ENCODE assay signal across 8 mouse cellular contexts in the genomic region with DNA sequence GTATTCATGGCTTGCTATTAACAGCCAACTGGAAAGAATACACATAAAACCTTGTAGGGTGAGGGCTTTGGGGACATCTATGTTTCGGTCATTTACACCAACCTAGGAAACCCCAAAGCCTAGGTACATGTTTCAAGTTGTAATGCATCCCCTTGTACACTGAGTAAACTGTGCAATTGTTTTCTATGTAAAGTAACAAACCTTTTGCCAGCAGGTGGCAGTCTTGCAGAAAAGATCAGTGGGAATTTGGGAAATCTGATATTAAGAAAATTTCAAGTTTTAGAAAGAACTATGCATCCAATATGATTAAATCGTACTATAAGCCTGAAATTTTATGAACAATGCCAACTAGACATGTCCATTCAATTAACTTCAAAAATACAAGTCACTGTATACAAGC. TPM values are rescaled to one million over a fixed set of nuclear protein-coding genes. Genes with fewer than 3 reads are reported as not detected.
DNase-seq lines count a peak whose midpoint lies in the region; ATAC-seq and TF ChIP-seq lines count a peak whose summit lies in the region.

No protein-coding gene starts in this region.

- H3K27ac ChIP-seq in heart, postnatal 0 days (ENCODE audit: low read depth), result no peak overlapping the region
- H3K27ac ChIP-seq in heart, embryonic 12.5 days (ENCODE audit: poor library complexity, severe bottlenecking), result no peak overlapping the region

- H3K4me3 ChIP-seq in heart, postnatal 0 days (ENCODE audit: low read depth, low read length), result no peak overlapping the region
- H3K4me3 ChIP-seq in heart, embryonic 12.5 days, result no peak overlapping the region

- no peaks in the 10 kb centered on the region for H3K9me3 ChIP-seq in heart, postnatal 0 days (replicated peaks; ENCODE audit: control insufficient read depth, low read length)
- no peaks in the 10 kb centered on the region for H3K9me3 ChIP-seq in heart, embryonic 12.5 days (replicated peaks)

- no peak overlapping the region for H3K4me2 ChIP-seq in heart, postnatal 0 days (ENCODE audit: low read depth, low read length)
- no peak overlapping the region for H3K4me2 ChIP-seq in heart, embryonic 12.5 days

- H3K9ac ChIP-seq in heart, postnatal 0 days (replicated peaks; ENCODE audit: low read depth, low read length), result no peak overlapping the region
- H3K9ac ChIP-seq in heart, embryonic 12.5 days, result no peak overlapping the region

- 21% methylated on average over 2 of the region's 2 CpGs for WGBS in heart, postnatal 0 days
- 30% methylated on average over 2 of the region's 2 CpGs for WGBS in heart, embryonic 12.5 days

- peak; percentile 66 for TF ChIP-seq CTCF in heart, postnatal 0 days (IDR thresholded peaks at IDR 0.05; ENCODE audit: low read depth)

- no peaks in the 10 kb centered on the region for H3K27me3 ChIP-seq in heart, postnatal 0 days (ENCODE audit: control insufficient read depth, insufficient read depth, low read length)
- H3K27me3 ChIP-seq in heart, embryonic 12.5 days (replicated peaks), result no peaks in the 10 kb centered on the region

- ATAC-seq in heart, postnatal 0 days (ENCODE audit: insufficient read depth, low read depth), result no peak
- no peak for ATAC-seq in heart, embryonic 12.5 days (ENCODE audit: insufficient number of reproducible peaks, low FRiP score)
- ATAC-seq in common myeloid progenitor, adult 5-6 weeks (replicated peaks; ENCODE audit: low read depth, poor library complexity, severe bottlenecking), result peak; percentile 67

- H3K4me1 ChIP-seq in heart, postnatal 0 days (ENCODE audit: control insufficient read depth, insufficient read depth), result no peaks in the 10 kb centered on the region
- H3K4me1 ChIP-seq in heart, embryonic 12.5 days (replicated peaks), result no peaks in the 10 kb centered on the region

- no peaks in the 10 kb centered on the region for H3K36me3 ChIP-seq in heart, postnatal 0 days (replicated peaks; ENCODE audit: control insufficient read depth, insufficient read depth, low read length)
- H3K36me3 ChIP-seq in heart, embryonic 12.5 days, result no peaks in the 10 kb centered on the region

- peak; percentile 13 for DNase-seq in heart, postnatal 0 days (ENCODE audit: low spot score)
- peak; percentile 68 for DNase-seq in testis, postnatal 10 days (ENCODE audit: low spot score)
- DNase-seq in testis, postnatal 14 days (ENCODE audit: low spot score), result no peak
- DNase-seq in layer of hippocampus, postnatal 10 days (ENCODE audit: low spot score in 2 of 2), result peak; percentile 45 to 62
- peak; percentile 67 for DNase-seq in retina, postnatal 1 day
- DNase-seq in spleen, postnatal 10 days (ENCODE audit: low spot score in 2 of 2), result no peak

- TF ChIP-seq EP300 in heart, postnatal 0 days (IDR thresholded peaks at IDR 0.05; ENCODE audit: low read depth), result no peak

RNA-seq across cellular contexts. Expression of gene Mfap3l, which starts 15.7 kb away (rescaled TPM):
- total RNA-seq in heart, postnatal 0 days (2014; rRNA removed; ENCODE audit: low replicate concordance), result 0.69 and 0.89 TPM in 2 replicates
- 0.60 and 0.70 TPM in 2 replicates for polyA plus RNA-seq in heart, postnatal 0 days (2015; fragmentation: Nextera tagmentation; extraction: Ambion mirVana)
- polyA plus RNA-seq in heart, embryonic 12.5 days (2016; fragmentation: Nextera tagmentation; extraction: Ambion mirVana), result 1.1 and 1.3 TPM in 2 replicates
- total RNA-seq in common myeloid progenitor, adult 5-6 weeks (2017), result 1.2 and 1.6 TPM in 2 replicates
- total RNA-seq in layer of hippocampus, postnatal 10 days (2021), result 10 to 100 TPM; 42.6 to 43.6 TPM

Comparison
In these comparisons a context has a peak if more than half of its experiments do, and no peak if none do; other contexts are left out.
1. DNase-seq: peak in heart, postnatal 0 days (single experiment), testis, postnatal 10 days (single experiment), layer of hippocampus, postnatal 10 days (2 of 2) and retina, postnatal 1 day (single experiment); none in testis, postnatal 14 days (single experiment) and spleen, postnatal 10 days (0 of 2).
2. RNA of gene Mfap3l, which starts 15.7 kb away (total RNA-seq): 42.6 to 43.6 TPM in layer of hippocampus, postnatal 10 days; 1.2 to 1.6 TPM in common myeloid progenitor, adult 5-6 weeks and 0.69 to 0.89 TPM in heart, postnatal 0 days; every median in the first group is over 10 times any median in the second.